Mouse (Mus musculus): Measurements from ENCODE around the gene Peli1. TPM values are rescaled to one million over a fixed set of nuclear protein-coding genes. Genes with fewer than 3 reads are reported as not detected.

The Peli1 gene
- polyA plus RNA-seq, 1 experiment from 2014 or later, result 41.4 TPM

DNA sequence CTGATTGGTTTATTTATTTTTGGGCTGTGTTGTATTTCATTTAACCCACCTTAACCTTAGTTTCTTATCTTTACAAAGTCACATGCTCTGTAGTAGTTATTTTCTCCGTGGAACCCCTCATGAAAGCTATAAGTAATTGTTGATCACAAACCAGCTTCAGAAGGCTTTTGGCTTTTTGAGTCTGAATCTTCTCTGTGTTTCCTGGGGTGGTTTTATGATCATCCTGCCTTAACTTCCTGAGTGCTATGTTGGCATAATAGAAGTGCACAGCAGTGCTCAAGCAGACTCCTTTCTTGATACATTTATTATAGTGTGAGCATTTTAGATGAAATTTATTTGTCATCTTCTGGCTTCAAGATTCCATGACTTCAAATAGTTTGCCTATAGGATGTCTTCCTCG is 12.1 kb downstream of the Peli1 start:
- Histone ChIP-seq H3K27me3 (ENCODE audit: insufficient read depth, low read length) (no peaks in the 10 kb centered on the region), H3K4me1 (ENCODE audit: insufficient read depth, low read length) (0 out of 2 replicates have a peak, but pooled peaks cover 10% of the 10 kb centered on the region), H3K27ac (ENCODE audit: low read length) (no peak overlapping the region), H3K9ac (replicated peaks; ENCODE audit: low read length) (no peak overlapping the region), H3K9me3 (ENCODE audit: low read length) (no peaks in the 10 kb centered on the region), H3K4me2 (replicated peaks; ENCODE audit: low read depth, low read length) (no peak overlapping the region), H3K36me3 (ENCODE audit: insufficient read depth, low read length) (peaks cover 5% of the 10 kb centered on the region; the same call in 1 of the 2 replicates), H3K4me3 (ENCODE audit: low read length) (no peak overlapping the region)
- 62% methylated on average over 2 of the region's 2 CpGs for WGBS
- no peak for ATAC-seq (ENCODE audit: low FRiP score, low TSS enrichment)

DNA sequence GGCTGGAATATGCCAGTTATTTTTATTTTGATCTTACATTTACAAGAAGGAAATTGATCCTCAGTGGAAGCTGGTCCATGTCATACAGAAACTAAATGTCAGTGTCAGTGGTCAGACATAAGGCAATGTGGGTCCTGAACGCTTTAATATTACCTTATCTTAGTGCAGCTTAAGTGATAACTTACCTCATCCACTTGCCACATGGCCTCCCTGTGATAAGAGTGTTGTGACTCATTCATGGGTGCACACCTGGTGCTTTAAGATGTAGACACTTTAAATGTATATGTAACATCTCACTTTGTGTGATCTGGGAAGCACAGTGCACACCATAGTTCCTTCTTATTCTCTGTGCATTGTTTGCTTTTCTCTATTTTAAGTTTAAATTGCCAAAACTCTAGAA is 14.3 kb downstream of the Peli1 start:
- 0 out of 2 replicates have a peak, but pooled peaks cover 6% of the 10 kb centered on the region for H3K4me1 ChIP-seq (ENCODE audit: insufficient read depth, low read length)
- no peak overlapping the region for H3K27ac ChIP-seq (ENCODE audit: low read length)
- H3K9ac ChIP-seq (replicated peaks; ENCODE audit: low read length), result no peak overlapping the region
- H3K36me3 ChIP-seq (ENCODE audit: insufficient read depth, low read length), result peaks cover 9% of the 10 kb centered on the region; the same call in 1 of the 2 replicates
- 75% methylated on average over 1 of the region's 1 CpGs for WGBS
- H3K4me2 ChIP-seq (replicated peaks; ENCODE audit: low read depth, low read length), result no peak overlapping the region
- no peaks in the 10 kb centered on the region for H3K27me3 ChIP-seq (ENCODE audit: insufficient read depth, low read length)
- H3K4me3 ChIP-seq (ENCODE audit: low read length), result no peak overlapping the region
- ATAC-seq (ENCODE audit: low FRiP score, low TSS enrichment), result no peak
- H3K9me3 ChIP-seq (ENCODE audit: low read length), result no peaks in the 10 kb centered on the region

DNA sequence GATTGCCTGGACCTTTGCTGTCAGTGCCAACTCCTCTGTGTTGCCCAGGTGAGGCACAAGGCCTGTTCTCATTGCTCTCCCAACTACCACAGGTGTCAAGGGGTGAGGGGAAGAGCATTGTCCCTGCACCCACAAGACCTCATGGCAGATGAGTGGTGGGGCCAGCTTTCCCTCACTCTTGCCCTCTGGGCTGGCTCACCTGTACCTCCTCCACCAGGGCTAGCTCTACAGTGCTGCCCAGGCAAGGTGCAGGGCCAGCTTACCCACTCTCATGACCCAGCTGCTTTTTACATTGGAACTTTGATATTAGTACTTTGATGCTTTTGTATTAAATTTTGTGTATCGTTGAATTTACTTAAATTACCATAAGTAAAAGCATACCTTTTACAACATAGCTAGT is 16.0 kb downstream of the Peli1 start:
- Histone ChIP-seq H3K27me3 (ENCODE audit: insufficient read depth, low read length) (no peaks in the 10 kb centered on the region), H3K4me2 (replicated peaks; ENCODE audit: low read depth, low read length) (no peak overlapping the region), H3K36me3 (ENCODE audit: insufficient read depth, low read length) (peaks cover 9% of the 10 kb centered on the region; the same call in 1 of the 2 replicates), H3K9ac (replicated peaks; ENCODE audit: low read length) (no peak overlapping the region), H3K4me1 (ENCODE audit: insufficient read depth, low read length) (0 out of 2 replicates have a peak, but pooled peaks cover 6% of the 10 kb centered on the region), H3K4me3 (ENCODE audit: low read length) (no peak overlapping the region), H3K9me3 (ENCODE audit: low read length) (no peaks in the 10 kb centered on the region), H3K27ac (ENCODE audit: low read length) (no peak overlapping the region)
- 98% methylated on average over 1 of the region's 1 CpGs for WGBS
- no peak; the same call in 1 of the 2 replicates for ATAC-seq (ENCODE audit: low FRiP score, low TSS enrichment)

DNA sequence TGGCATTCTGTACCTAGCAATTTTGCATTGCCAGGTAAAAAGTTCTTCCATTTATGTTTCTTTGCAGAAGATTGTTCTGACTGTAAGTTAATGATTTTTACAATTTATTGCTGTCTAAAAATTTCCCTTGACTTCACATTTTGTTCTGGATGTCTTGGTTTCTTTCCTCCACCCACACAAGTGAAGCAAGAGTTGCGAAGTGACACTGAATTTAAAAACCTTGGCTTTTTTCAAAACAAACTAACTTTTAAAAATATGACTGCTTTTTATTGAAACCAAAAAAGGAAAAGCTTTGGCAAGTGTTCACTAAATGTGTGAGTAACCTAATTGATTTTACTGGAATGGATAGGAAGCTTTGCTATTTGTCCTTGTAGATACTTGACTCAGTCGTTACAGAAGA is 18.2 kb downstream of the Peli1 start:
- H3K36me3 ChIP-seq (ENCODE audit: insufficient read depth, low read length), result peaks cover 9% of the 10 kb centered on the region; the same call in 1 of the 2 replicates
- 0 out of 2 replicates have a peak, but pooled peaks cover 11% of the 10 kb centered on the region for H3K4me1 ChIP-seq (ENCODE audit: insufficient read depth, low read length)
- H3K27ac ChIP-seq (ENCODE audit: low read length), result no peak overlapping the region
- no peak overlapping the region for H3K4me2 ChIP-seq (replicated peaks; ENCODE audit: low read depth, low read length)
- no peaks in the 10 kb centered on the region for H3K27me3 ChIP-seq (ENCODE audit: insufficient read depth, low read length)
- H3K4me3 ChIP-seq (ENCODE audit: low read length), result no peak overlapping the region
- no peak for ATAC-seq (ENCODE audit: low FRiP score, low TSS enrichment)
- no peaks in the 10 kb centered on the region for H3K9me3 ChIP-seq (ENCODE audit: low read length)
- 91% methylated on average over 2 of the region's 2 CpGs for WGBS
- no peak overlapping the region for H3K9ac ChIP-seq (replicated peaks; ENCODE audit: low read length)

DNA sequence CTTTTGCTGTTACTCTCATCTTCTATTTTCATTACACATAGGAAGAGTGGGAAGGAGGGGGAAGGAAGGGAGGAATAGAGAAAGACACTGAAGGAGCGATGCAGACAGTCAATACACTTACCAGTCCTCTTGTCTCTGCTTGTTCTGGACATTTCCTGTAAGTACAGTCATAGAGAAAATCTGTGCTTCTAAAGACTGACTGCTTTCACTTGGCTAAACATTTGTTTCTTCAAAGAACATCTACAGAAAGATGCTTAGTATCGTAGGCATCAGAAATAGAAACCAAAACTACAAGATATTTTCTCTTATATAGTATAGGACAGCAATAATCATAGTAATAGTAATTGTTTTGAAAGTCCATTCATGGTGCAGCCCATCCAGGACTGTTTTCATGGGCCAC is 23.4 kb downstream of the Peli1 start:
- H3K27ac ChIP-seq (ENCODE audit: low read length), result no peak overlapping the region
- H3K9me3 ChIP-seq (ENCODE audit: low read length), result no peaks in the 10 kb centered on the region
- no peak overlapping the region for H3K4me2 ChIP-seq (replicated peaks; ENCODE audit: low read depth, low read length)
- no peak overlapping the region for H3K9ac ChIP-seq (replicated peaks; ENCODE audit: low read length)
- H3K4me3 ChIP-seq (ENCODE audit: low read length), result no peak overlapping the region
- peaks cover 5% of the 10 kb centered on the region; the same call in 1 of the 2 replicates for H3K4me1 ChIP-seq (ENCODE audit: insufficient read depth, low read length)
- ATAC-seq (ENCODE audit: low FRiP score, low TSS enrichment), result no peak
- 91% methylated on average over 2 of the region's 2 CpGs for WGBS
- H3K27me3 ChIP-seq (ENCODE audit: insufficient read depth, low read length), result no peaks in the 10 kb centered on the region
- no peaks in the 10 kb centered on the region for H3K36me3 ChIP-seq (ENCODE audit: insufficient read depth, low read length)

DNA sequence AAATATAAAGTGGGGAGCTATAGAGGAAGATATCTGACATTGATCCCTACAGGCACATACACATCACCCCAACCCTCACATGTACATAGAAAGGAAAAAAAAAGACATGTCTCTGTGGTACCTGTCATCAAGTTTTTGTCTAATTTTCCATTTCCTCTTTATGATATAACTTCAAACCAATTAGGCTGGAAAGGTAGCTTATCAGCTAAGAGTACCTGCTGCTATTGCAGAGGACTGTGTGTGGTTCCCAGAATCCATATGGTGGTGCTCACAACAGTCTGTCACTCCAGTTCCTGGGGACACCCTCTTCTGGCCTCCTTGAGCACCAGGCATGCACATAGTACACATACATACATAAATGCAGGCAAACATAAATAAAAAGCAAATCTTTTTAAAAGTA is 24.7 kb downstream of the Peli1 start:
- Histone ChIP-seq H3K4me1 (ENCODE audit: insufficient read depth, low read length) (peaks cover 8% of the 10 kb centered on the region; the same call in 1 of the 2 replicates), H3K4me2 (replicated peaks; ENCODE audit: low read depth, low read length) (no peak overlapping the region), H3K27me3 (ENCODE audit: insufficient read depth, low read length) (no peaks in the 10 kb centered on the region), H3K27ac (ENCODE audit: low read length) (no peak overlapping the region), H3K36me3 (ENCODE audit: insufficient read depth, low read length) (no peaks in the 10 kb centered on the region), H3K4me3 (ENCODE audit: low read length) (no peak overlapping the region), H3K9me3 (ENCODE audit: low read length) (no peaks in the 10 kb centered on the region), H3K9ac (replicated peaks; ENCODE audit: low read length) (no peak overlapping the region)
- no peak for ATAC-seq (ENCODE audit: low FRiP score, low TSS enrichment)

DNA sequence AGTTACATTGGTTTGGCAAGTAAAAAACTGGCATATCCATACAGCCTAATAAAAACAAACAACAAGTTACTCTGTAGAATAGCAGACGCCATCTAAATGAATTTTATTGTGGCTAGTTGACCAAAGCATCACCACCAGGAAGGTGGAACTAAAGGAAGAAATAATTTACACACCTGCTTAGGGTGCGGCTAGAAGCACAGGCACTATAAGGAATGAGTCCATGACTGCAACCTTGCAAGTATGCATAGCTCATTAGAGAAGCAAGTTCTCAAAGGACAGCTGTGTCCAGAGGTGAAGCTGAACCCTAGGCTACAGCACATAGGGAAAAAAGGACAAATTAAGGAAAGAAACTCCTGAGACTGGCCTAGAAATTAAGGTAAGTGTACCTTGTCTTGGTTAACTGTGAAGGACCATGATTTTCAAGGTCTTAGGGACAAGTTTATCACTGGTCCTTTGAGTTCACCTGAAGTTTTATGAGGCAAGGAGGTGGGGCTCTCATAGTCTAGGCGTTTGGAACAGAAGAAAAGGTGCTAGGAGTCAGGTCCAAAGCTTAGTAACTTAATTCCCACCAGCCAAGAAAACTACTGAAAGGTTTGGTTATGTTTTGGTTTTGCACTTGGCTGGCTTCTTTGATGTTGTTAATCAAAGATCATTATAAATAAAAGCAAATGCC is 25.7 kb downstream of the Peli1 start:
- Histone ChIP-seq H3K4me2 (replicated peaks; ENCODE audit: low read depth, low read length) (no peak overlapping the region), H3K36me3 (ENCODE audit: insufficient read depth, low read length) (no peaks in the 10 kb centered on the region)
- no peak for ATAC-seq (ENCODE audit: low FRiP score, low TSS enrichment)

DNA sequence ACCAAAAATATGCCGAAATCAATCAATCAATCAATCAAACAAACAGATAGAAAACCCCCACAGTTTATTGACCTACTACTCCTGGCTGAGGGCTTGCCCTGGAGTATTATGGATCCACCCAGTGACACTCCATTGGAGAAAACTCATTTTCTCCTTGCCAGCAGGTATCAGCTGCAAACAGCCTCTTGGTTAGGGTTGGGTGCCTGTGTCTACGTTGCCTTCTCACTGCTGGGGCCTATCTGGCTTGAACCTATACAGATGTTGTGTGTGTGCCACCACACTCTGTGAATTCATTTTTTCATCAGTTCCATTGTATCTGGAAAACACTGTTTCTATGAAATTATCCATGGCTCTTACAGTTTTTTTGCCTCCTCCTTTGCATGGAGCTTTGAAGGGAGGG is 30.6 kb downstream of the Peli1 start:
- no peaks in the 10 kb centered on the region for H3K27me3 ChIP-seq (ENCODE audit: insufficient read depth, low read length)
- H3K9ac ChIP-seq (replicated peaks; ENCODE audit: low read length), result no peak overlapping the region
- peaks cover 11% of the 10 kb centered on the region for H3K4me1 ChIP-seq (ENCODE audit: insufficient read depth, low read length)
- H3K4me3 ChIP-seq (ENCODE audit: low read length), result no peak overlapping the region
- no peaks in the 10 kb centered on the region for H3K36me3 ChIP-seq (ENCODE audit: insufficient read depth, low read length)
- WGBS, result 83% methylated on average over 2 of the region's 2 CpGs
- H3K4me2 ChIP-seq (replicated peaks; ENCODE audit: low read depth, low read length), result no peak overlapping the region
- H3K9me3 ChIP-seq (ENCODE audit: low read length), result no peaks in the 10 kb centered on the region
- no peak for ATAC-seq (ENCODE audit: low FRiP score, low TSS enrichment)
- no peak overlapping the region for H3K27ac ChIP-seq (ENCODE audit: low read length)

More for the DNA sequence above, 25.7 kb downstream of the Peli1 start:
- Histone ChIP-seq H3K4me3 (ENCODE audit: low read length) (no peak overlapping the region), H3K27me3 (ENCODE audit: insufficient read depth, low read length) (no peaks in the 10 kb centered on the region), H3K27ac (ENCODE audit: low read length) (no peak overlapping the region), H3K9me3 (ENCODE audit: low read length) (no peaks in the 10 kb centered on the region), H3K9ac (replicated peaks; ENCODE audit: low read length) (no peak overlapping the region), H3K4me1 (ENCODE audit: insufficient read depth, low read length) (peaks cover 10% of the 10 kb centered on the region)
- 52% methylated on average over 3 of the region's 3 CpGs for WGBS

DNA sequence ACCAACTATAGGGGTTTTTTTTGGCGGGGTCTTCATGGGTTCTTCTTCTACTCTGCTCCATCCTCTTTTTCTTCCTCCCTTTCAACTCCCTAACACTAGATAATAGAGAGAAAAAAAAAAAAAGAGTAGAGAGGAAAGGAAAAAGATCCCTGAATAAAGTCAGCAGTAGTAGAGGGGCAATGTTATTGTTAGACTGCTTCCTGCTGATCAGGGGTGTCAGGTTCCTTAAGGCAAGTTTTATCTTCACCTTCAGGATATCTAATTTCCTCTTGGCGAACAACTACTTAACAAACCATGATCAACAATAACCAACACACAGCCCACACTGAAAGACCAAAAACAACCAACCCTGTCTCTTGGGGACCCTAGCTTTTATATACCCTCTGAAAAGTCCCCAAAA is 31.3 kb downstream of the Peli1 start:
- no peak for ATAC-seq (ENCODE audit: low FRiP score, low TSS enrichment)
- peaks cover 11% of the 10 kb centered on the region for H3K4me1 ChIP-seq (ENCODE audit: insufficient read depth, low read length)
- no peaks in the 10 kb centered on the region for H3K9me3 ChIP-seq (ENCODE audit: low read length)
- no peak overlapping the region for H3K27ac ChIP-seq (ENCODE audit: low read length)
- H3K4me2 ChIP-seq (replicated peaks; ENCODE audit: low read depth, low read length), result no peak overlapping the region
- no peaks in the 10 kb centered on the region for H3K27me3 ChIP-seq (ENCODE audit: insufficient read depth, low read length)
- no peak overlapping the region for H3K9ac ChIP-seq (replicated peaks; ENCODE audit: low read length)
- no peaks in the 10 kb centered on the region for H3K36me3 ChIP-seq (ENCODE audit: insufficient read depth, low read length)
- WGBS, result 45% methylated on average over 2 of the region's 2 CpGs
- H3K4me3 ChIP-seq (ENCODE audit: low read length), result no peak overlapping the region

DNA sequence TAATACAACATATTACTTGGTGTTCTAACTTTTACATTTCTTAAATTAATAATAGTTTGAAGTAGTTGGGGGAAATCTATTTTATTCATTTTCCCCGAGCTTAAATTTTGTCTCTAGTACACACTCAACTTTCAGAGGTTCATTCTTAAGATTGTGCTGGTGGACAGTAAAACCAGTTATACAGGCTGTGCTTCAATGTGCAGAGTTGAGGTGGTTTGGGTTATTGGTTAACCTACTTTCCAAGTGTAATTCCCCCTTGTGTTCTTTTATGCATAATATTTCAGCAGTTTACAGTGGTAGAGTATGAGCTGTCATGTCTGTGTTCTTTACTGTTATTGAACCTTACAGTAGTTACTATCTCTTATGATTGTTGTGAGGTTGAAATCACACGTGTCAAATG is 40.6 kb downstream of the Peli1 start:
- no peak for ATAC-seq (ENCODE audit: low FRiP score, low TSS enrichment)
- Histone ChIP-seq H3K36me3 (ENCODE audit: insufficient read depth, low read length) (peaks cover 6% of the 10 kb centered on the region), H3K4me3 (ENCODE audit: low read length) (no peak overlapping the region), H3K27ac (ENCODE audit: low read length) (no peak overlapping the region), H3K4me2 (replicated peaks; ENCODE audit: low read depth, low read length) (no peak overlapping the region), H3K9ac (replicated peaks; ENCODE audit: low read length) (no peak overlapping the region), H3K4me1 (ENCODE audit: insufficient read depth, low read length) (no peaks in the 10 kb centered on the region), H3K9me3 (ENCODE audit: low read length) (0 out of 2 replicates have a peak, but pooled peaks cover 11% of the 10 kb centered on the region), H3K27me3 (ENCODE audit: insufficient read depth, low read length) (no peaks in the 10 kb centered on the region)
- 73% methylated on average over 2 of the region's 2 CpGs for WGBS
